Mouse (Mus musculus): Measurements from ENCODE around the gene Dnaja2.

DNA sequence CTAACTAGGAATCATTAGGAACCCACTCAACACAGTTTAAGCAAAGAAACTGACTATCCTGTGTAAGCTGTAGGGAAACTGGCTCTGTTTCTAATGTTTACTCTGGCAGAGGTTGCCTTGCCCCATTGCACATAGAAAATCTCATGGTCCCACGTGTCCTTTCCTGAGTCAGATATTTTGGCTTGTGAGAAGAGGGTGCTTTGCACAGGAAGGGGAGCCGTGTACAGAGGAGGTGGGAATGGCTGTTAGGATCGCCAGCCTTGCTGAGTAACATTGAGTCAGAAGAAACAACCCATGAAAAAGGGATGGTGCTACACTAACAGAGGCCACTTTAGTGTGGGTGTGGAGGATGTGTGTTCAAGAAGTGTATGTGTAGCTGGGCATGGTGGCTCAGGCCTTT, 26.2 kb downstream of the Dnaja2 start:
- TF ChIP-seq CTCF (IDR thresholded peaks at IDR 0.05; ENCODE audit: insufficient read depth, low read length): no peak
- TF ChIP-seq POLR2A (IDR thresholded peaks at IDR 0.05; ENCODE audit: borderline replicate concordance, extremely low read depth, low read depth, low read length): no peak
